Mouse (Mus musculus): Measurements from ENCODE around the gene B3gnt9.

DNA sequence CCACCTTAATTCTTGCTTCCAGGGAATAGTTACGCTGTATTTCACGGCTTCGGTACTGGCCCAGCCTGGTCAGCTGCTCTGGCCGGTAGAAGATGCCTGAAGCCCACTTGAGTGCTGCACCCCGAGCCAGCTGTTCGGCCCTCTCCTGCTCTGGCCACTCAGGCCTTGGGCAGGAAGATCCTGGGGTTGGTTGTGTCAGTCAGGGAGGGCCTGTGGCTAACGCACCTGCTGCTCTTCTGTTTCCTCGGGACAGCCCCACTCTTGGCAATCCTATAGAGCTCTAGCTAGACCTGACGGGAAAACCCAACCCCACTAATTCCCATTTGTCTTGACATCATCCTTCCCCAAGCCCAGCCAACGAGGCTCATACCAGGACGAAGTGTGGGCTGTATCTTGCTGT, 40.3 kb upstream of the B3gnt9 start:
- TF ChIP-seq CTCF (IDR thresholded peaks at IDR 0.05; ENCODE audit: low read depth) (no peak), EP300 (optimal IDR thresholded peaks at IDR 0.05) (no peak)

Measured in stomach, postnatal 0 days (tissue).